Mouse (Mus musculus) liver, embryonic 16.5 days (tissue): ENCODE data around the gene Bahd1. TPM values are rescaled to one million over a fixed set of nuclear protein-coding genes. Genes with fewer than 3 reads are reported as not detected.

ENCODE experiments used
- ATAC-seq: fragments of 200-750 bp; cut with Nextera tagmentation; 2 replicates; pipeline ENCODE4 v1.8.0; 2017; ENCODE audit warnings: low read depth, mild to moderate bottlenecking, moderate number of reproducible peaks, moderate library complexity
- H3K27ac ChIP-seq: fragments of 300-500 bp; sonication (generic); 2 replicates; pipeline ENCODE4 v1.5.1; 2014; ENCODE audit warnings: mild to moderate bottlenecking, low read length
- H3K27me3 ChIP-seq: fragments of 300-500 bp; sonication (generic); 2 replicates; pipeline ENCODE4 v1.6.1; 2014; ENCODE audit warnings: low read depth, low read length, mixed read lengths; ENCODE audit not compliant: control insufficient read depth, insufficient read depth
- H3K36me3 ChIP-seq: fragments of 300-500 bp; sonication (generic); 2 replicates; pipeline ENCODE4 v1.6.1; 2014; ENCODE audit warnings: mild to moderate bottlenecking; ENCODE audit not compliant: control insufficient read depth, insufficient read depth
- H3K4me1 ChIP-seq: fragments of 300-500 bp; sonication (generic); 2 replicates; pipeline ENCODE4 v1.6.1; 2014; ENCODE audit warnings: low read depth, low read length, mixed read lengths; ENCODE audit not compliant: control insufficient read depth
- H3K4me2 ChIP-seq: fragments of 300-500 bp; sonication (generic); 2 replicates; pipeline ENCODE4 v1.6.1; 2014; ENCODE audit warnings: low read depth, low read length, mixed read lengths
- H3K4me3 ChIP-seq: fragments of 300-500 bp; sonication (generic); 2 replicates; pipeline ENCODE4 v1.5.1; 2014; ENCODE audit warnings: low read depth, mild to moderate bottlenecking, low read length
- H3K9ac ChIP-seq: fragments of 300-500 bp; sonication (generic); 2 replicates; pipeline ENCODE4 v1.6.1; 2014; ENCODE audit warnings: low read depth, low read length
- H3K9me3 ChIP-seq: fragments of 300-500 bp; sonication (generic); replicated peaks from 2 replicates; pipeline ENCODE4 v1.6.1; 2016; ENCODE audit warnings: low read length; ENCODE audit not compliant: control insufficient read depth
- WGBS: fragments of 180-500 bp; shearing (Covaris S2); extraction: QIAGEN DNeasy Blood & Tissue Kit; methylation state at CpG from one replicate; pipeline ENCODE4 v1.1.7; 2014; ENCODE audit not compliant: insufficient replicate concordance; 5-methylcytosine and 5-hydroxymethylcytosine counted together
- polyA plus RNA-seq: library from polyadenylated mRNA; unstranded; fragments of >200 nt; fragmentation: Nextera tagmentation; extraction: Ambion mirVana; gene quantifications from 2 replicates; pipeline ENCODE4 v1.2.1, GENCODE M21; 2015

Bahd1 gene
- polyA plus RNA-seq: 2.9 and 3.0 TPM in 2 replicates

DNA sequence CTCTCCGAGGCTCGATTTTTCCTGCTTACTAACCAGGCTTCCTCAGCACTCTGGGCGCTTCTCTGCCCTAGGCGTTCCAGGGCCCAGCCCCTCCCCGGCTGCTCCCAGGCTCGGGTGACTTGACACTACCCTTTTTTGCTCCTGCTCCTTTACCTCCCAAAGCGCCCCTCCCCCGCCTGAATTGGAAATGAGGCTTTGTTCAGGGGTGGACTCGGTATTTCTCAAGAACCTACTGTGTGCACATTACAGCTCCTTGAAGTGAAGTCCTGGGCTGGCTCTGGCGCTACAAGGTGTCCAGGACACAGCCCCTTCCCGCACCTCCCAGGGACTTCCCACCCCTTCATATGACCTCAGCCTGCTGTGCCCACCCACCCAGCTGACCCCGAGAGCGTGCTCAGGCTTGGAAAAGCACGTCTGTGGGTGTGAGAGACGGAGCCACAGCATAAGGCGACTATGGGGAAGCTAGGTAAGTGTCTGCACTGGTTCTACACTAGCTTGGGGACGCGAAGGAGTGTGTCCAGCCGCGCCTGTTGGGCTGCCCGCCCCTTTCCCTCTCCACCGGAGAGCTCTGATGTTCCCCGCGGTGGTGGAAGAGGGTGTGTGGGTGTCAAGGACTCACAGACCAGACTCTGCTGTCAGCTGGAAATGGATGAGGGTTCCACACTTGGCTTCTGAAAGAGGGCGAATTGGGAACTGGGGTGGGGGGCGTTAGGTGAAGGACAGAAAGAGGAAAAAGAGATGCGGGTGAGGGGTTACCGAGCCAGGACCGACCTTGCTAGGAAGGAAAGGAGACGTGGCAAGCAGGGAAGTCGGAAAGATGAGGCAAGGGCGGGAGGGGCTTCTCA, at the start of gene Bahd1:
TSS of gene Bahd1 (plus strand) at position 397 of the 845 bp plus-strand sequence.
- H3K27ac ChIP-seq: 0 out of 2 replicates have a peak within 1 kb of the TSS, but pooled peaks have one; percentile 26
- H3K27me3 ChIP-seq: peaks cover 58% of the 10 kb centered on the region
- WGBS: under 1% methylated on average over 32 of the region's 32 CpGs
- peak within 1 kb of the TSS; percentile 99 for H3K4me2 ChIP-seq
- H3K4me3 ChIP-seq: peak within 1 kb of the TSS; percentile 95
- peaks cover 51% of the 10 kb centered on the region for H3K4me1 ChIP-seq
- no peak for ATAC-seq
- H3K36me3 ChIP-seq: no peaks in the 10 kb centered on the region
- peak within 1 kb of the TSS; percentile 52 for H3K9ac ChIP-seq
- no peaks in the 10 kb centered on the region for H3K9me3 ChIP-seq

DNA sequence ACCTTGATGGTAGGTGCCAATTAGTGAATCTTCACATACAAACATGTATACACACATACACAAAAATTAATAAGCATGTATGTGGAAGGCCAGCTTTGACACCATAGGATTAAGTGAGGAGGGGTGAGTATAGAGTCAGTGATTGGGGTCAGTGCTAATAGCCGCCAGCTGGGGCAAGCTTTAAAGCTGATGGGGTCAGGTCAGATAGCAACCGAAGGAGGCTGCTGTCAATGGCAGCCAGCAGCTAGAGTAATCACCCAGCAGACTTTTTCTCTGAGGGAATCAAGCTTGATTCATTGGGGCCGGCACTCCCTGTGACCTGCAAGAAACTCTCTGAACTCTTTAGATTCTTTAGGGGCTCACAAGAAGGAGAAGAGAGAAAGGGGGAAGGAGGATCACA, 48.4 kb upstream of the Bahd1 start:
- no peaks in the 10 kb centered on the region for H3K27me3 ChIP-seq
- WGBS: 47% methylated on average over 3 of the region's 3 CpGs
- H3K4me2 ChIP-seq: no peak overlapping the region
- no peak for ATAC-seq
- no peak overlapping the region for H3K4me3 ChIP-seq
- no peak overlapping the region for H3K27ac ChIP-seq
- no peaks in the 10 kb centered on the region for H3K4me1 ChIP-seq
- H3K9ac ChIP-seq: no peak overlapping the region
- H3K9me3 ChIP-seq: no peaks in the 10 kb centered on the region
- H3K36me3 ChIP-seq: no peaks in the 10 kb centered on the region

DNA sequence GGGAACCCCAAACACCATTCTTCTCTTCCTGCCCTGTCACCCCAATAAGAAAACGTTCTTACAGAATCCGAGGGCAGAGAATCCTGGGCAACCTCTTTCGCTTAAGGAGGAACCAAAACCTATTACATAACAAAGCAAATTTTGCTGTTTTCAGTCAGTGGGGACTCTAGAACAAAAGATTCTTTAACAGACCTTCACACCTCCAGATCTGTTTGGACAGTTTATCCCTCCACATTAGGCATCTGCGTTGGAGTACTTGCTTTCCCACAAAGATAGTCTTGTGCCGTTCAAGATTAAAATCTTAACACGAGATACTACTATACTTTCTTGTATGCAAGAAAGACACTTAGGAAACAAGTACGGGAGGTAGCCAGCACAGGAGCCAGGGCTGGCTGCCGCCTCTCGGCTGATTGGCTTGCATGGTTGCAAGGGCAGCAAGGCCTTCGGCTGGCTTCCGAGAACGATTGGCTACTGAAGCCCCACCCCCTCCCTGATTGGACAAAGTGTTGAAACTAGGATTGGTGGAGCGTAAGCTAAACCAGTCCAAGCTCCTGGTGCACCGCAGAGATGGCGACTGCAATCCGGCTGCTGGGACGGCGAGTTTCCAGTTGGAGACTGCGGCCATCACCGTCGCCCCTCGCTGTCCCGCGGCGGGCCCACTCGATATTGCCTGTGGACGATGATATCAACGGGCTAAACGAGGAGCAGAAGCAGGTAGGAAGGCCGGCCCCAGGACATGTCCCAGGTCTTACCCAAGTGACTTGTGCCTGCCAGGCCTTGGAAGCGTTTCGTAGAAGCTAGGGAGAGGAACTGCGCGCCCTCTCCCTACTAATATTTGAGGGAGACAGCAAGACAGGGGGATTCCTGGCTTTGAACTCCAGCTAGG, 38.5 kb upstream of the Bahd1 start, which contains the start of gene Ivd:
TSS of gene Ivd (plus strand) at position 501 of the 886 bp plus-strand sequence.
- peak; percentile 99 for ATAC-seq
- Histone ChIP-seq H3K27me3 (no peaks in the 10 kb centered on the region), H3K4me2 (peak within 1 kb of the TSS; percentile 74), H3K9me3 (no peaks in the 10 kb centered on the region), H3K4me1 (peaks cover 6% of the 10 kb centered on the region), H3K27ac (peak within 1 kb of the TSS; percentile 65), H3K9ac (peak within 1 kb of the TSS; percentile 75), H3K4me3 (peak within 1 kb of the TSS; percentile 75), H3K36me3 (no peaks in the 10 kb centered on the region)
- under 1% methylated on average over 34 of the region's 34 CpGs for WGBS

DNA sequence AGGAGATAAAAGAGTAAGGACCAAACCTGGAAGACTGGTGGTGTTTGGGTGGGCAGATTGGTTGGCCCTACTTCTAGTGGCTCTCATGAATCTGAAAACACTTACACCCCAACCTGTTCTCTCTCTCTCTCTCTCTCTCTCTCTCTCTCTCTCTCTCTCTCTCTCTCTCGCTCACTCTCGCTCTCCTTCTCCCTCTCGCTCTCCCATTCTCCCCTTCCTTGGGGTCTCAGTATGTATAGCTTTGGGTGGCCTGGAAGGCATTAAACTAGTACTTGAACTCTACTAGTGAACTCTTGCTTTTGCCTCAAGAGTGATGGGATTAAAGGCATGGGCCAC, 37.9 kb upstream of the Bahd1 start:
- H3K27me3 ChIP-seq: no peaks in the 10 kb centered on the region
- H3K9ac ChIP-seq: peak overlapping the region; percentile 75
- H3K4me1 ChIP-seq: peaks cover 6% of the 10 kb centered on the region
- H3K4me2 ChIP-seq: peak overlapping the region; percentile 74
- no peaks in the 10 kb centered on the region for H3K9me3 ChIP-seq
- peak overlapping the region; percentile 75 for H3K4me3 ChIP-seq
- no peaks in the 10 kb centered on the region for H3K36me3 ChIP-seq
- WGBS: 50% methylated on average over 3 of the region's 3 CpGs
- peak overlapping the region; percentile 65; the same call in 1 of the 2 replicates for H3K27ac ChIP-seq
- no peak for ATAC-seq

DNA sequence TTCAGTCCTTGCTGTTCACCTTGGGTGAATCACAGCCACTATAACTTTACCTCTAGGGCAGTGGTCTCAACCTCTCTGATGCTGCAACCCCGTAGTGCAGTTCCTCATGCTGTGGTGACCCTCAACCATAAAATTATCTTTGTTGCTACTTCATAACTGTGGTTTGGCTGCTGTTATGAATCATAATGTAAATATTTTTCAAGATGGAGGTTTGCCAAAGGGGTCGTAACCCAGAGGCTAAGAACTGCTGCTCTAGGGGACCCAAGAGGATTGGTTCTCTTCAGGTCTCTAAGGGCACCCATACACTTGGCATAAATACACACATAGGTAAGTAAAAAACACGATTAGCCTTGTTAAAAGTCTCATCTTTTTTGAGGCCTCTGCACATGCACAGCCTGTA, 29.6 kb upstream of the Bahd1 start:
- H3K9me3 ChIP-seq: no peaks in the 10 kb centered on the region
- whole genome bisulfite sequencing: 64% methylated on average over 3 of the region's 3 CpGs
- no peak overlapping the region for H3K27ac ChIP-seq
- no peaks in the 10 kb centered on the region for H3K27me3 ChIP-seq
- no peaks in the 10 kb centered on the region for H3K4me1 ChIP-seq
- H3K9ac ChIP-seq: no peak overlapping the region
- no peaks in the 10 kb centered on the region for H3K36me3 ChIP-seq
- ATAC-seq: no peak
- H3K4me3 ChIP-seq: no peak overlapping the region
- H3K4me2 ChIP-seq: no peak overlapping the region

DNA sequence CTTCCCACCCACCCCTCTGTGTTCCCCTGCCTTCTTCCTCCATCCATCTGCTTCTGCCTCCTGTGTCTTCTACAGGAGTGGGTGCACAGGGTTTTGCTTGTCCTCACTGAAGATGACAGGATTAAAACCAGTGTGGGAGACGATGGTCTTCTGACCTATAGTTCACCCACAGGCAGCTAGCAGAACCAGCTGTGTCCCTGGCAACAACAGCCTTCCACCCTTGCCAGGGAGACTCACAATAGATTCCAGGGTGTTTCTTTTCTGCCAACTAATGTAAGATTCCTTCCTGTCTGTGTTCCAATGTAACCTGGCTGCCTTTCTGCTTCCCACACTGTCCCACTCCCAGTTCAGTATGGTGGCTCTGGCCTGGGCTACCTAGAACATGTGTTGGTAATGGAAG, 29.1 kb upstream of the Bahd1 start:
- no peak overlapping the region for H3K4me2 ChIP-seq
- H3K4me3 ChIP-seq: no peak overlapping the region
- H3K27ac ChIP-seq: no peak overlapping the region
- no peaks in the 10 kb centered on the region for H3K9me3 ChIP-seq
- no peak for ATAC-seq
- H3K27me3 ChIP-seq: no peaks in the 10 kb centered on the region
- no peak overlapping the region for H3K9ac ChIP-seq
- WGBS: 40% methylated on average over 1 of the region's 1 CpGs
- H3K36me3 ChIP-seq: no peaks in the 10 kb centered on the region
- H3K4me1 ChIP-seq: no peaks in the 10 kb centered on the region

DNA sequence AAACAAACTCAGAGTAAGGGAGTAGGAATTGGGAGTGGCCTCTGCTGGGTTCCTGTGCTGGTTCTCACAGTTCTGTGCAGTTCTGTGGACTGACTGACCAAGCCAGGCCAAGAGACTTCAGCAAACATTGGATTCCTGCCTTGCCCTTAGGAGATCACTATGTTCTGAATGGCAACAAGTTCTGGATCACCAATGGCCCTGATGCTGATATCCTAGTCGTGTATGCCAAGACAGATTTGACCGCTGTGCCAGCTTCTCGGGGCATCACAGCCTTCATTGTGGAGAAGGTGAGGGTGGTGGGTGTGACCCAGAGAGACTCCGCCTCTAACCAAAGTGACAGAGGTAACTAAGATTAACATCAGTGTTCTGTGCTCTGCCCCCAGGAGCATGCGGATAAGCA, 27.2 kb upstream of the Bahd1 start:
- H3K9ac ChIP-seq: no peak overlapping the region
- H3K9me3 ChIP-seq: no peaks in the 10 kb centered on the region
- no peak overlapping the region for H3K4me3 ChIP-seq
- ATAC-seq: no peak
- H3K4me1 ChIP-seq: no peaks in the 10 kb centered on the region
- WGBS: 80% methylated on average over 5 of the region's 5 CpGs
- H3K4me2 ChIP-seq: no peak overlapping the region
- no peaks in the 10 kb centered on the region for H3K27me3 ChIP-seq
- no peak overlapping the region for H3K27ac ChIP-seq
- H3K36me3 ChIP-seq: peaks cover 7% of the 10 kb centered on the region; the same call in 1 of the 2 replicates

DNA sequence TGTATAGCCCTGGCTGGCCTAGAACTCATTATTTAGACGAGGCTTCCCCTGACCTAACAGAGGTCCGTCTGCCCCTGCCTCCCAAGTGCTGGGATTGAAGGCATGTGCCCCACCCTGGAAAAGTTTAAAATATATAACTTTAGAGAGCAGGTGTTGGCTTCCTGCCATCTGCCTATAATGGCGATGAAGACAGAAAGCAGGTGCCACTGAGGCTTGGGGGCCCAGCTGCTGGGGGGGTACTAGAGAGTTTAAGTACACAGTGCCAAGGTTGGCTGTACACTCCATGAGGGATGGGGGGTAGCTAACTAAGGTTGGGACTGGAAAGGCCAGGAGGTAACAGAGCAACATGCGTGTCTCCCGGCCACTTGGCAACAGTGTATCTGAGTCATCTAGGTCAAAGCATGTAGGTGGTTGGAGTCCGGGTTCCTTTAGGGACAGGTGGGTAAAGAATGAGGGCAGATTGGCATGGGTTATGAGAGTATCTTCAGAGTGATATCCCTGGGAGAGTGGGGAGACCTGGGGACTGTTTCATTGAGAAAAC, 26.2 kb upstream of the Bahd1 start:
- H3K36me3 ChIP-seq: peaks cover 7% of the 10 kb centered on the region; the same call in 1 of the 2 replicates
- ATAC-seq: no peak
- WGBS: 76% methylated on average over 6 of the region's 6 CpGs

More for the DNA sequence above, 26.2 kb upstream of the Bahd1 start:
- Histone ChIP-seq H3K9me3 (no peaks in the 10 kb centered on the region), H3K4me3 (no peak overlapping the region), H3K9ac (no peak overlapping the region), H3K27me3 (no peaks in the 10 kb centered on the region), H3K27ac (no peak overlapping the region), H3K4me2 (no peak overlapping the region), H3K4me1 (no peaks in the 10 kb centered on the region)
